Mouse (Mus musculus): Measurements from ENCODE around the gene Gpx4. TPM values are rescaled to one million over a fixed set of nuclear protein-coding genes. Genes with fewer than 3 reads are reported as not detected.

The Gpx4 gene
- polyA plus RNA-seq, 1 experiment from 2014 or later: 472 TPM

DNA sequence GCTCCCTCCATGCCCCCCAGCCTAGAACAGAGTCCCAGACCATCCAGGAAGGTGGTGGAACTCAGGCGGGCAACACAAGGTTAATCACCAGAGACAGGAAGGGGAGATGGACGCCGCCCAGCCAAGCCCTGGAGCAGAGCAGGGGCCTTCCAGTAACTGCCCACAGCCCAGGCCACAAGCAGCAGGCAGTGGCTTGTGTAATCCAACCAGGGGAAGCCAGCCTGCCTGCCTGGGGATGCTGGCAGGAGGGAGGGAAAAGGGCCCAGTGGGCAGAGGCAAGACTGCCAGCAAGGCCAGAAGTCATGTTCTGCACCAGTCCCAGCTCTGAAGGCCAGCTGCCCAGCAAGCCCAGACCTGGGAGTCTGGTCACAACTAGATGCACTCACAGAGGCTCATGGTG, 39.9 kb downstream of the Gpx4 start:
- Histone ChIP-seq H3K27ac (replicated peaks) (no peak overlapping the region), H3K4me3 (no peak overlapping the region), H3K36me3 (peaks cover 11% of the 10 kb centered on the region; the same call in 1 of the 2 replicates), H3K27me3 (no peaks in the 10 kb centered on the region), H3K4me1 (peaks cover 10% of the 10 kb centered on the region), H3K9me3 (no peaks in the 10 kb centered on the region), H3K9ac (replicated peaks) (no peak overlapping the region), H3K4me2 (replicated peaks) (no peak overlapping the region)
- ATAC-seq (replicated peaks): no peak
- 73% methylated on average over 3 of the region's 3 CpGs for WGBS

DNA sequence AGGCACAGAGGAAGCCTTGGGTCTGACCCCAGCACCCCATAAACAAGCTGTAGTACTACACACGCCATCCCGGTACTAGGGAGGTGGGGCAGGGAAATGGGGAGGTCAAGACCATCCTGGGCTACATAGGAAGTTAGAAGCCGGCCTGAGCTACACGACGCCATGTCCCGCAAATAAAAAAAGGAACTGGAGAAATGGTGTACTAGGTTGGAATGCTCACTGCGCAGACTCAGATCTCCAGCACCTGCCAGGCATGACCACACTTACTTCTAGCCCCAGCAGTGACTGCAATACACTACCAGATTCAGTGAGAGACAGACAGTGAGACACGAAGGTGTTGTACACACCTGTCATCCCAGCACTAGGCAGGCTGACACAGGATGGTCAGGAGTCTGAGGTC, 40.5 kb downstream of the Gpx4 start:
- H3K4me3 ChIP-seq: no peak overlapping the region
- no peak overlapping the region for H3K4me2 ChIP-seq (replicated peaks)
- 95% methylated on average over 8 of the region's 8 CpGs for WGBS
- no peak overlapping the region for H3K9ac ChIP-seq (replicated peaks)
- H3K36me3 ChIP-seq: peaks cover 5% of the 10 kb centered on the region; the same call in 1 of the 2 replicates
- peaks cover 10% of the 10 kb centered on the region for H3K4me1 ChIP-seq
- ATAC-seq (replicated peaks): no peak
- no peak overlapping the region for H3K27ac ChIP-seq (replicated peaks)
- H3K27me3 ChIP-seq: no peaks in the 10 kb centered on the region
- H3K9me3 ChIP-seq: no peaks in the 10 kb centered on the region

DNA sequence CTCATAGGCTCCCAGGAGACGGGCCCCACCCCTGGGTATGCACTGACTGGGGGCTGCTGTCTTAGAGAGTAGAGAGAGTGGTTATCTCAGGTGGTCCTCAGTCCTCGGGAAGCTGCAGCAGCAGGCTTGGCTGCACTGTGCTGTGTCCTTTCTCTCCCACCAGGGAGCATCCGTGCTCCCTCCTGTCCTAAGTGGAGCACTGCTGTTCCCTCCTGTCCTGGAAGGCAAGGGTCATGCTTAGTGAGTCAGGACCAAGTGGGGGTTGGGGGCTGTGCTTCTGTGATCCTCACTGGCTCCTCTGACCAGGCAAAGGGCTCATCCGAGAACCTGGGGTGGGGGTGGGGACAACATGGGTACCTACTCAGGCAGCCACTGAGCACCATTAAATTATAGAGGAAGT, 42.2 kb downstream of the Gpx4 start:
- Histone ChIP-seq H3K27me3 (no peaks in the 10 kb centered on the region), H3K9ac (replicated peaks) (no peak overlapping the region), H3K4me1 (peaks cover 10% of the 10 kb centered on the region), H3K27ac (replicated peaks) (no peak overlapping the region), H3K4me3 (no peak overlapping the region), H3K9me3 (no peaks in the 10 kb centered on the region), H3K4me2 (replicated peaks) (no peak overlapping the region), H3K36me3 (peaks cover 4% of the 10 kb centered on the region; the same call in 1 of the 2 replicates)
- whole genome bisulfite sequencing: 46% methylated on average over 4 of the region's 4 CpGs
- no peak for ATAC-seq (replicated peaks)

DNA sequence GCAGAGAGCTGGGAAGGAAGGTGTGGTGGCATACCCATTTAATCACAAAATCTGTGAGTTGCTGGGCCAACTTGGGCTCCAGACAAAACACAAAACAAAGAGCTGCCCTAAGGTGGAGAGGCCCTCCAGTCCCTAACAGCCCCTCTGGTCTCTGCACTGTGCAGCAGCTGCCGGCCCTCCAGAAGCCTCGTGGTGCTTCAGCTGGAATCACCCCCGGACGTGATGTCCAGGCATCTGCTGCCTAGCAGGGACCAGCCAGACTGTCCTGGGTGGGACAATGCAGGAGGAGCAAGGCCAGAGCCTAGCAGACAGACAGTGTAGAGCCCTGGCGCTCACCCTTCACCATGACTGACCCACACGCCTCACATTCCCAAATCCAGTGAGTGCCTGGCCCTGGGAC, 44.6 kb downstream of the Gpx4 start:
- 98% methylated on average over 6 of the region's 6 CpGs for WGBS
- ATAC-seq (replicated peaks): no peak
- H3K4me3 ChIP-seq: no peak overlapping the region
- H3K36me3 ChIP-seq: no peaks in the 10 kb centered on the region
- no peaks in the 10 kb centered on the region for H3K4me1 ChIP-seq
- H3K27me3 ChIP-seq: no peaks in the 10 kb centered on the region
- no peak overlapping the region for H3K9ac ChIP-seq (replicated peaks)
- no peaks in the 10 kb centered on the region for H3K9me3 ChIP-seq
- H3K4me2 ChIP-seq (replicated peaks): no peak overlapping the region
- H3K27ac ChIP-seq (replicated peaks): no peak overlapping the region

DNA sequence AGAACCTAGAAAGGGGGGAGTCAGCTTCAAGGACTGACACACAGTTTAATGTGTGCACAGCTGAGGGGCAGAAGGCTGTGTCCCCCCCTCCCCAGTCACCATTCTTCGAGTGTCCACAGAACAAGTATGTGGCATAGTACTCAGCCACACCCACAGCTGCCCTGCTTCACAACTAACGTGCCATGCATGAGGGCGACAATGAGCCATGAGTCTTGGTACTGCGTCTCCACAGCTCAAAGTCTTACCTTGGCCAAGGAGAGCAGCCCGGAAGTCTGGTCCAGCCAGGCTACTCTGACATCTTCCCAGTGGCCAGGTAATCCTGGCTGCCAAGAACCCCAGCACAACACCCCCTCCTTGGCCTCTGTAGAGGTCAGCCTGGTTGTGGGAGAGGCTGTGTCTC, 45.7 kb downstream of the Gpx4 start:
- WGBS: 79% methylated on average over 5 of the region's 5 CpGs
- ATAC-seq (replicated peaks): no peak
- no peak overlapping the region for H3K27ac ChIP-seq (replicated peaks)

DNA sequence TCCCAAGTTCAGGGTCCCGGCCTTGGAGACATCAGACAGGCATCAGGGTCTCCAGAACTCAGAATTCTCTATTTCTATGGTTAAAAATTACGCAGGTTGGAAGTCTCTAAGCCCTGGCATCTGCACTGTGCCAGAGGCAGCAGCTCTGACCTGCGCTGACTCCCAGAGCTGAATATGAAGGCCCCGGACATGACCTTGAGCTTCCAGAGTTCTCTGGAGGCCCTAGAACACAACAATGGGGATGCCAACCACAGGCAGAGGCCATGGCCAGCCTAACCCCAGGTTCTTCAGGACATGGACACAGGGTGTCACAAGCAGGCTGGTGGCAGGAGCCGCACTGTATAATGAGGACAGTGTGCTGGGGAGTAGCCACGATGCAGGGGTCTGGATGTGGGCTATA, 47.1 kb downstream of the Gpx4 start:
- Histone ChIP-seq H3K27me3 (no peaks in the 10 kb centered on the region), H3K9ac (replicated peaks) (no peak overlapping the region), H3K4me2 (replicated peaks) (no peak overlapping the region), H3K4me3 (no peak overlapping the region), H3K27ac (replicated peaks) (no peak overlapping the region), H3K9me3 (no peaks in the 10 kb centered on the region), H3K36me3 (no peaks in the 10 kb centered on the region), H3K4me1 (0 out of 2 replicates have a peak, but pooled peaks cover 4% of the 10 kb centered on the region)
- 86% methylated on average over 6 of the region's 6 CpGs for WGBS
- no peak for ATAC-seq (replicated peaks)

More for the DNA sequence above, 45.7 kb downstream of the Gpx4 start:
- H3K4me2 ChIP-seq (replicated peaks): no peak overlapping the region
- 0 out of 2 replicates have a peak, but pooled peaks cover 4% of the 10 kb centered on the region for H3K4me1 ChIP-seq
- no peak overlapping the region for H3K4me3 ChIP-seq
- no peak overlapping the region for H3K9ac ChIP-seq (replicated peaks)
- H3K36me3 ChIP-seq: no peaks in the 10 kb centered on the region
- H3K9me3 ChIP-seq: no peaks in the 10 kb centered on the region
- no peaks in the 10 kb centered on the region for H3K27me3 ChIP-seq

DNA sequence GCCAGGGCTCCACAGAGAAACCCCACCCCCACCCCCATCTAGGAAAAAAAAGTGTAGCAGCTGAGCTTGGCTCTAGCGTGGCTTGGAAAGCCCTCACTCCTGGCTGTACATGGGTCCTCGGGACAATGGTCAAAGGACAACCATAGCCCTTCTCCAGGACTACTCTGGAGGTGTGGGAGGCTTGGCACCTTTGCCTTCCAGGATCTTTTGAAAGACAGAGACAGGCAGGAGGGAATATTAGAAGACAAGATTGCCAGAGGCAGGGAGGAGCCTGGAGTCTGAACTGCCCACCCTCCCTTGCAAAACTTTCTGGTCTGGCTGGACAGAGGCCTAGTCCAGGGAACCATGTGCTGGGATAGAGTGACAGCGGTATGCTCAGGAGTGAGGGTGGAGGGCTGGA, 47.7 kb downstream of the Gpx4 start:
- H3K9ac ChIP-seq (replicated peaks): no peak overlapping the region
- 0 out of 2 replicates have a peak, but pooled peaks cover 4% of the 10 kb centered on the region for H3K4me1 ChIP-seq
- H3K4me2 ChIP-seq (replicated peaks): no peak overlapping the region
- WGBS: 82% methylated on average over 3 of the region's 3 CpGs
- H3K9me3 ChIP-seq: no peaks in the 10 kb centered on the region
- H3K27ac ChIP-seq (replicated peaks): no peak overlapping the region
- ATAC-seq (replicated peaks): no peak
- H3K36me3 ChIP-seq: no peaks in the 10 kb centered on the region
- H3K27me3 ChIP-seq: no peaks in the 10 kb centered on the region
- H3K4me3 ChIP-seq: no peak overlapping the region

DNA sequence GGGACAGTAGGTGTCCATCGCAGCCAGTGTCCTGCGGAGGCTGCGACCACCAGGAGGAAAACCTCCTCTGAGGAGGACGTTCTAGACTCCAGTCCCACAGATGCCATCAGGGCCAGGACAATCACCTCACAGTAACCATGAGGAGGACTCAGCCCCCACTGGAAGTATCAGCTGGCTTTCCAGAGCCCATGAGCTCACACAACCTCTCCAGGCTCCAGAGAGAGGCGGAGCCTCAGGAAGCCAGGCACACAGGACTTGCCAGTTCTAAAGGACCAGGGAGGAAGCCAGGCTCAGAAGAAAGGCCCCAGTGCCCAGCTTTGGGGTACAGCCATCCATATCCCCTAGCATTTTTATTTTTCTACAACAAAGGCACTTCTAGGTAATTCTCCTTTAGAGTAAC, 48.6 kb downstream of the Gpx4 start:
- Histone ChIP-seq H3K36me3 (no peaks in the 10 kb centered on the region), H3K4me2 (replicated peaks) (no peak overlapping the region), H3K4me3 (no peak overlapping the region), H3K27me3 (no peaks in the 10 kb centered on the region), H3K27ac (replicated peaks) (no peak overlapping the region), H3K9me3 (no peaks in the 10 kb centered on the region), H3K9ac (replicated peaks) (no peak overlapping the region), H3K4me1 (0 out of 2 replicates have a peak, but pooled peaks cover 4% of the 10 kb centered on the region)
- no peak for ATAC-seq (replicated peaks)
- 93% methylated on average over 5 of the region's 5 CpGs for WGBS

DNA sequence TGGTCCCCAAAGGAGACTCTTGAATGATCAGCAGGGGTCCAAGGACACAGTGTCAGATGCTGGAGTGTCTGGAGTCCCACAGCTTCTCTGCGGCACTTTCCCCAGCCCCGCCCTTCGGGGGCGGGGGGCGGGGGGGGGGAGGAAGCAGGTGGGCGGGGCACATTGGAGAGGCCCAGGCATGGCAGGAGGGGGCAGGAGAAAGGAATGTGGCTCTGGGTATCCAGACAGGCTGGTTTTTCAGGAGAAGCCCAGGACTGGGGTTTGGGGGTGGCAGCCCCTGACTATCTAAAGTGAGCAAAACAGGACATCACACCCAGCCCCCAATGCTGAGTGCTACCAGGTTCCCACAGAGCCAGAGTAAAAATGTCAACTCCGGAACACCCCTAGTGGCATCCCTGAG, 50.3 kb downstream of the Gpx4 start:
- H3K4me1 ChIP-seq: peaks cover 19% of the 10 kb centered on the region
- H3K27me3 ChIP-seq: no peaks in the 10 kb centered on the region
- no peak overlapping the region for H3K4me2 ChIP-seq (replicated peaks)
- H3K4me3 ChIP-seq: no peak overlapping the region
- no peak overlapping the region for H3K27ac ChIP-seq (replicated peaks)
- ATAC-seq (replicated peaks): no peak
- no peaks in the 10 kb centered on the region for H3K36me3 ChIP-seq
- H3K9me3 ChIP-seq: no peaks in the 10 kb centered on the region
- no peak overlapping the region for H3K9ac ChIP-seq (replicated peaks)
- 18% methylated on average over 7 of the region's 7 CpGs for WGBS

DNA sequence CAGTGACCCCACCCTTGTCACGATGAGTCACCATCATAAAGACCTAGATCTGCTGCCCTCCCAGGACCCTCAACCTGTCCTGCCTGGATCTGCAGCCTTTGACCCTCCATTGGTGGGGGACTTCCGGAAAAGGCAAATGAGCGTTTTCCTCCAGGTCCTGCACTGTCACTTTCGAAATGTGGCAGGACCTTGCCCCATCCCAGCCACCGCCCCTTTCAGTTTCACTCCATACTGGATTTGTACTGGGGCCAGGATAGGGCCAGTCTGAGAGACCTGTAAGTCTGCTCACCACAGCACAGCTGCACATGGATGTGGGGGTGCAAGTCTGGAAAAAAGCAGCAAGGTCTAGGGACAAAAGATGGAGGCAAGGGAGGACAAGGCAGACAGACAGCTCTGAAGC, 51.7 kb downstream of the Gpx4 start:
- Histone ChIP-seq H3K9me3 (no peaks in the 10 kb centered on the region), H3K27me3 (no peaks in the 10 kb centered on the region), H3K27ac (replicated peaks) (no peak overlapping the region), H3K4me3 (no peak overlapping the region), H3K4me1 (peaks cover 23% of the 10 kb centered on the region), H3K36me3 (no peaks in the 10 kb centered on the region), H3K9ac (replicated peaks) (no peak overlapping the region), H3K4me2 (replicated peaks) (no peak overlapping the region)
- no peak for ATAC-seq (replicated peaks)
- 93% methylated on average over 5 of the region's 5 CpGs for WGBS

DNA sequence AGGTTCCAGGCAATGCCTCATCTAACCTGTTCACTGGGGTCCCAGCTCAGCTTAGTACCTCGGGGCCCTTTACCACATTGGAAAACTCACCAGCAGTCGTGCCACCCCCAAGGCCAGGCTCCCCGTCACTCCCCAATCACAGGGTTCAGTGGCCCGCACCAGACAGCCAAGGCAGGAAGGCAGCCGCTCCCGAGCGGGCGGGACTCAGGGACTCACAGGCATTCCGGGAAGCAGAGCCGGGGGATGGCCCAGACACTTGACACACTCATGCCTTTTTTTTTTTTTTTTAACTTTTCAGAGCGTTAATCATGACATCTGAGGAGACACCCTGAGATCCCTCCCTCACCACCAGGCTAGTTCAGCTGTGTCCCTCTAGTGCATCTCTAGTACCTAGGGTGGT, 54.0 kb downstream of the Gpx4 start:
- Histone ChIP-seq H3K9ac (replicated peaks) (no peak overlapping the region), H3K9me3 (no peaks in the 10 kb centered on the region), H3K36me3 (no peaks in the 10 kb centered on the region), H3K4me2 (replicated peaks) (0 out of 2 replicates have a peak overlapping the region, but pooled peaks have one; percentile 91), H3K4me1 (peaks cover 23% of the 10 kb centered on the region), H3K27ac (replicated peaks) (no peak overlapping the region), H3K4me3 (no peak overlapping the region), H3K27me3 (no peaks in the 10 kb centered on the region)
- no peak for ATAC-seq (replicated peaks)
- 71% methylated on average over 11 of the region's 11 CpGs for WGBS

DNA sequence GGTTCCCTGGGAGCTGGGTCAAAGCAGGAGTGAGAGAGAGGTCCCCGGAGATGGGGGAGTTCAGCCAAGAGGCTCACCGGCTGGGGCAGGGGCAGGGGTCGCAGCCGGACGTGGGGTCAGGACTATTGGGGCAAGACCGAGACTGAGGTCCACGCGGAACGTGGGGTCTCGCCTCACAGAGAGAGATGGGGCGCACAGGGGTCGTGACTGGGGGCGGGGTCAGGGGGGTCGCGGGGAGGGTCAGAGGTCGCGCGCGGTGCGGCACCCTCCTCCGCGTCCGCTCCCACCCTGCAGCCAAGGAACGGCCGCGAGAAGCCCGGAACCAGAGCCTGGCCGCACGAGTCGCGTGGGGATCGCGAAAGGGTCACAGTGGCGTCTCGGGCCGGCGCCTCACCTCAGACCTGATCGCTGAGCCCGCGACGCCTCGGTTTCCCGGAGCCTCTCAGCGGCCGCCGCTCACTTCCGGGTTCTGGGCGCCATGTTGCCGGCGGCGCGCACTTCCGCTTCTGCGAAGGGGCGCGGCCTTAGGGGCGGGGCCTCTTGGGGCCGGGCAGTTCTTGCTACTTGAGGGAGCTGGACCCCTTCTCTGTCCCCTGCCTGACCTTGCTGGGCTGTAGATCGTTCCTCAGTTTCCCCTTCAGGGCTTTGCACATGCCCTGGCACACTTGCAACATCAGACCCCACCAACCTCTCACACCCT, 55.4 kb downstream of the Gpx4 start:
- Histone ChIP-seq H3K4me1 (peaks cover 21% of the 10 kb centered on the region), H3K27ac (replicated peaks) (peak overlapping the region; percentile 57), H3K9ac (replicated peaks) (peak overlapping the region; percentile 86), H3K4me2 (replicated peaks) (peak overlapping the region; percentile 91), H3K4me3 (peak overlapping the region; percentile 86), H3K9me3 (no peaks in the 10 kb centered on the region), H3K36me3 (no peaks in the 10 kb centered on the region), H3K27me3 (no peaks in the 10 kb centered on the region)
- peak; percentile 88 for ATAC-seq (replicated peaks)
- 0% methylated on average over 52 of the region's 59 CpGs for WGBS

DNA sequence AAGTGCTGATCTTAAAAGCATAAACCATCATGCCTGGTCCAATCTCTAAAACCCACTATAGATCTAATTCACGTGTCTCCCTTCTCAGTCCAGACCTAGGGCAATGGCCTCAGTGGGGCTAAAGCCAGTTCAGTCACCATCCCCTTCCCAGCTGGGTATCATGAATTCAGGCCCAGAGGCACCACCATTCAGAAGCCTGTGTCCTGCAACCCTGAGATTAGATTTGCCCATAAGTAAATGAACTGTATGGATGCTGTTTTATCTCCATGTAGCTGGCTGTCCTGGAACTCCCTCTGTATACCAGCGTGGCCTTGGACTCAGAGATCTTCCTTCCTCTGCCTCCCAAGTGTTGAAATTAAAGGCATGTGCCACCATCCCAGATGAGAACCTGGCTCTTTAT, 56.1 kb downstream of the Gpx4 start:
- Histone ChIP-seq H3K9ac (replicated peaks) (no peak overlapping the region), H3K4me3 (peak overlapping the region; percentile 86; the same call in 1 of the 2 replicates), H3K27me3 (no peaks in the 10 kb centered on the region), H3K9me3 (no peaks in the 10 kb centered on the region), H3K36me3 (no peaks in the 10 kb centered on the region), H3K4me1 (peaks cover 18% of the 10 kb centered on the region), H3K4me2 (replicated peaks) (peak overlapping the region; percentile 91), H3K27ac (replicated peaks) (peak overlapping the region; percentile 57)
- ATAC-seq (replicated peaks): no peak
- WGBS: 81% methylated on average over 2 of the region's 2 CpGs
